Mouse (Mus musculus): ENCODE results near the gene Ephb2.

GRCm38 (mm10) chr4:136802446-136802845, 33.3 kb downstream of the Ephb2 start:
- TF ChIP-seq CTCF (conservative IDR thresholded peaks at IDR 0.05; ENCODE audit: insufficient read depth, insufficient read length, low read depth, low read length) (no peak), POLR2A (IDR thresholded peaks at IDR 0.05; ENCODE audit: low read depth, low read length) (no peak)
